Mouse (Mus musculus): ENCODE measurements around the gene Lrrc15. TPM values are rescaled to one million over a fixed set of nuclear protein-coding genes. Genes with fewer than 3 reads are reported as not detected.
A peak's percentile ranks its signal among the peaks of the same experiment; 100 is the strongest.

The Lrrc15 gene
- total and polyA plus RNA-seq, 3 experiments: not detected

GRCm38 (mm10) chr16:30238791-30239190 is 44.3 kb downstream of the Lrrc15 start:
- Histone ChIP-seq H3K9ac (ENCODE audit: control insufficient read depth, low read depth, low read length, poor library complexity, severe bottlenecking) (no peak overlapping the region), H3K79me2 (ENCODE audit: control insufficient read depth, insufficient read depth, low read length, poor library complexity) (no peaks in the 10 kb centered on the region), H3K36me3 (ENCODE audit: control insufficient read depth in 1 of 2, insufficient read depth in 2 of 2, low read length in 2 of 2) (peaks cover 0 to 3% of the 10 kb centered on the region in 2 experiments; a peak in 2 of 4 replicates), H3K27me3 (ENCODE audit: control insufficient read depth in 1 of 2, insufficient read depth in 2 of 2, low read length in 2 of 2) (peaks cover 4 to 20% of the 10 kb centered on the region in 2 experiments), H3K4me1 (ENCODE audit: control insufficient read depth in 1 of 2, insufficient read depth in 2 of 2, low read length in 2 of 2) (peaks cover 0 to 9% of the 10 kb centered on the region in 2 experiments; a peak in 1 of 4 replicates), H3K27ac (ENCODE audit: control insufficient read depth, low read depth, low read length) (no peak overlapping the region), H3K9me3 (replicated peaks; ENCODE audit: insufficient read depth, low read length) (no peaks in the 10 kb centered on the region), H3K4me3 (ENCODE audit: control insufficient read depth in 1 of 2, insufficient read depth in 1 of 2, low read depth in 2 of 2, low read length in 2 of 2) (no peak overlapping the region)
- no peak for DNase-seq (ENCODE audit: low read depth, low spot score)
- TF ChIP-seq ZNF384 (IDR thresholded peaks at IDR 0.05; ENCODE audit: low read depth, low read length): no peak
- no peak for TF ChIP-seq POLR2A (IDR thresholded peaks at IDR 0.05; ENCODE audit: control insufficient read depth in 1 of 2, insufficient read depth in 1 of 2, low read depth in 1 of 2, low read length in 2 of 2, poor library complexity in 1 of 2)
- no peak for TF ChIP-seq SMC3 (IDR thresholded peaks at IDR 0.05; ENCODE audit: low read depth, low read length)
- TF ChIP-seq BHLHE40 (IDR thresholded peaks at IDR 0.05; ENCODE audit: borderline replicate concordance, low read depth, low read length): no peak
- TF ChIP-seq MYC (IDR thresholded peaks at IDR 0.05; ENCODE audit: low read depth, low read length): no peak
- no peak for TF ChIP-seq GATA1 (IDR thresholded peaks at IDR 0.05; ENCODE audit: low read depth, low read length)
- TF ChIP-seq POLR2AphosphoS5 (IDR thresholded peaks at IDR 0.05; ENCODE audit: borderline replicate concordance, low read depth, low read length): no peak
- TF ChIP-seq POLR2AphosphoS2 (IDR thresholded peaks at IDR 0.05; ENCODE audit: low read length): no peak
- TF ChIP-seq EP300 (IDR thresholded peaks at IDR 0.05; ENCODE audit: low read depth in 1 of 2, low read length in 2 of 2): no peak
- no peak for TF ChIP-seq MEF2A (IDR thresholded peaks at IDR 0.05; ENCODE audit: extremely low read depth, insufficient replicate concordance, low read depth, low read length, poor library complexity, severe bottlenecking)
- no peak for TF ChIP-seq ZKSCAN1 (IDR thresholded peaks at IDR 0.05; ENCODE audit: low read depth, low read length)
- no peak for TF ChIP-seq TCF12 (IDR thresholded peaks at IDR 0.05; ENCODE audit: low read depth, low read length)

GRCm38 (mm10) chr16:30236091-30236699 is 46.9 kb downstream of the Lrrc15 start:
- Histone ChIP-seq H3K9ac (ENCODE audit: control insufficient read depth, low read depth, low read length, poor library complexity, severe bottlenecking) (peak overlapping the region; percentile 58), H3K27ac (ENCODE audit: control insufficient read depth, low read depth, low read length) (no peak overlapping the region), H3K9me3 (replicated peaks; ENCODE audit: insufficient read depth, low read length) (no peaks in the 10 kb centered on the region), H3K36me3 (ENCODE audit: control insufficient read depth in 1 of 2, insufficient read depth in 2 of 2, low read length in 2 of 2) (peaks cover 0 to 3% of the 10 kb centered on the region in 2 experiments; a peak in 2 of 4 replicates), H3K79me2 (ENCODE audit: control insufficient read depth, insufficient read depth, low read length, poor library complexity) (no peaks in the 10 kb centered on the region), H3K27me3 (ENCODE audit: control insufficient read depth in 1 of 2, insufficient read depth in 2 of 2, low read length in 2 of 2) (peaks cover 4 to 18% of the 10 kb centered on the region in 2 experiments), H3K4me1 (ENCODE audit: control insufficient read depth in 1 of 2, insufficient read depth in 2 of 2, low read length in 2 of 2) (peaks cover 0 to 9% of the 10 kb centered on the region in 2 experiments; a peak in 1 of 4 replicates), H3K4me3 (ENCODE audit: control insufficient read depth in 1 of 2, insufficient read depth in 1 of 2, low read depth in 2 of 2, low read length in 2 of 2) (peak overlapping the region; percentile 53 to 57; a peak in 3 of 4 replicates)
- TF ChIP-seq RAD21 (IDR thresholded peaks at IDR 0.05; ENCODE audit: low read depth, low read length): peak; percentile 97
- no peak for TF ChIP-seq MEF2A (IDR thresholded peaks at IDR 0.05; ENCODE audit: extremely low read depth, insufficient replicate concordance, low read depth, low read length, poor library complexity, severe bottlenecking)
- 0 out of 2 replicates have a peak, but pooled peaks have one; percentile 52 for TF ChIP-seq MAZ (IDR thresholded peaks at IDR 0.05; ENCODE audit: low read depth, low read length)
- TF ChIP-seq KAT2A (conservative IDR thresholded peaks at IDR 0.05; ENCODE audit: low read depth, low read length): no peak
- peak; percentile 89 to 97 (median 95) for TF ChIP-seq CTCF (IDR thresholded peaks at IDR 0.05 in 2 of 3, conservative IDR thresholded peaks at IDR 0.05 in 1 of 3; ENCODE audit: control insufficient read depth in 1 of 3, insufficient read depth in 1 of 3, low read depth in 2 of 3, low read length in 3 of 3, poor library complexity in 1 of 3, severe bottlenecking in 1 of 3)
- 0 out of 2 replicates have a peak, but pooled peaks have one; percentile 40 for TF ChIP-seq SIN3A (IDR thresholded peaks at IDR 0.05; ENCODE audit: low read length)
- TF ChIP-seq NRF1 (IDR thresholded peaks at IDR 0.05; ENCODE audit: insufficient read depth, low read depth, low read length, poor library complexity, severe bottlenecking): 0 out of 2 replicates have a peak, but pooled peaks have one; percentile 15
- TF ChIP-seq ZC3H11A (IDR thresholded peaks at IDR 0.05; ENCODE audit: low read depth, low read length): peak; percentile 85
- TF ChIP-seq MXI1 (IDR thresholded peaks at IDR 0.05; ENCODE audit: low read depth, low read length): no peak; the same call in 1 of the 2 replicates
- TF ChIP-seq EP300 (IDR thresholded peaks at IDR 0.05; ENCODE audit: low read depth in 1 of 2, low read length in 2 of 2): no peak
- no peak for TF ChIP-seq GABPA (IDR thresholded peaks at IDR 0.05; ENCODE audit: low read depth, low read length)
- TF ChIP-seq SMC3 (IDR thresholded peaks at IDR 0.05; ENCODE audit: low read depth, low read length): peak; percentile 94
- peak; percentile 72 for DNase-seq (ENCODE audit: low read depth, low spot score)

Measured in MEL (cell line).